Mouse (Mus musculus): ENCODE measurements at regions not wholly inside any gene's neighbourhood (a gene's known extent, or its start where the extent isn't known, plus 50 kb on each side); places are given as distances from the start of the nearest gene placed in this dataset.

DNA sequence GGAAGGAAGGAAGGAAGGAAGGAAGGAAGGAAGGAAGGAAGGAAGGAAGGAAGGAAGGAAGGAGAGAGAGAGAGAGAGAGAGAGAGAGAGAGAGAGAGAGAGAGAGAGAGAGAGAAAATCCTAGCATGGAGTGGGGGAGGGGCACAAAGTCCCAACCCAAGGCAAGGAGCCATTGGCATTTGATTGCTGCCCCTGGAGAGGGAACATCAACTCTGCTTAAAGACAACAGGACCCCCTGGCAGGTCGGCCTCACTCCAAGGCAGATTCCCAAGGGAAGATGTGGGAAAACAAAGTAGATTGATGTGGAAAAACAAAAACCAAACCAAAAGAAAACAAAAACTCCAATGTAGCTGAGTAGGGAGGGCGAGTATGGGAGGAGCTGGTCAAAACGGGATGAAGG is 49.9 kb upstream of the Fzd10 start:
- DNase-seq (ENCODE audit: low spot score), result no peak

DNA sequence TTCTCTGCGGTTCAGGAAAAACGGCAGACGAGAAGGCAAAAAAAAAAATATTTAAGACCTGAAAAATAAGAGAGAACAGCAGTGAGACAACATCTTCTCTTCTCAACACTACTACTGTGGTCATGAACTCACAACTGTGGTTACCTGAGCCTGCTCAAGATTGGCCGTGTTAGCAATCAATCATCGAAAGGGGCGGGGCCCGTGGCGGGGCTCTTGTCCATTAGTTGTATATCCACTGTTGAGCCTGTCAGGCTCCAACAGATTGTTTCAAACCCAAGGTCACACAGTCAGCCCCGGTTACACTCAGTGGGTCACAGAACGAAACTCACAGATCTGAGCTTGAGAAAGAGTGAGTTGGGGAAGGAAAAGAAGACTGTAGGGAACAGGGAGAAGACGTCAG is 50.8 kb upstream of the Fzd10 start:
- no peak for DNase-seq (ENCODE audit: low spot score)

DNA sequence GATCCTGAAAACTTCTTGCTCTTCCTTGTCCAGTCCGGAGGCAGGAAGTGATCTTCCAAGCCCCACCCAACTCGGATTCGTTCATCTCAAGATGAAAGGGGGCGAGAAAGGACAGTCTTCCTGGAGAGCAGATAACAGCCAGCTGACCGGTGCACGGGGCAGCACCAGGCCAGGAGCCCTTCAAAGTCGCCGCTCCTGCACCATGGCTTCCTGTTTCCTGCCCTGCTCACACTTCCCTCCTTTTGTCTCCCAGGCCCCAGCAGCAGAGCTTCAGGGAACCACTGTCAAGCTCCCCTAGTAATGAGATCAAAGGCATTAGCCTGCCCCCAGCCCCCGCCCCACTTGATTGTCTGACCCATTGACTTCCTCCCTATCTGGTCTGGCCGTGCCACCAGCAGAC is 58.6 kb upstream of the Fzd10 start:
- DNase-seq (ENCODE audit: low spot score), result no peak

DNA sequence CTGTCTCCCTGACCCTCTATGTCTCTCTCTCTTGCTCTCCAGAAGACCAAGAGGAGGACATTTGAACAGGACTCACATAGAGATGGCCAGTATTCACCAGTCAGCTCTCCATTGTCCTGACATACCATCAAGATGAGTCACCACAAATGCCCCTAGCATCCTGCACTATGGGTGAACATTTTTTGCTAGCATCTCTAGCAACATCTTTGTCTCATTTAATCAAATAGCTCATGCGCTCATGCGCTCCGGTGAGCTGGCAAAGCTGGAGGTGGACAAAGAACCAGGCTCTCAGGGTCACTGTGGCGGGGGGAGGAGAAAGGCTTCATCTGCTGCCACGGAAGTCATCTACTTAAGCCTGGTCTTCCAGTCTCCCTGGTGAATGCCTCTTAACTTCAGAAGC is 62.0 kb upstream of the Fzd10 start:
- no peak for DNase-seq (ENCODE audit: low spot score)

DNA sequence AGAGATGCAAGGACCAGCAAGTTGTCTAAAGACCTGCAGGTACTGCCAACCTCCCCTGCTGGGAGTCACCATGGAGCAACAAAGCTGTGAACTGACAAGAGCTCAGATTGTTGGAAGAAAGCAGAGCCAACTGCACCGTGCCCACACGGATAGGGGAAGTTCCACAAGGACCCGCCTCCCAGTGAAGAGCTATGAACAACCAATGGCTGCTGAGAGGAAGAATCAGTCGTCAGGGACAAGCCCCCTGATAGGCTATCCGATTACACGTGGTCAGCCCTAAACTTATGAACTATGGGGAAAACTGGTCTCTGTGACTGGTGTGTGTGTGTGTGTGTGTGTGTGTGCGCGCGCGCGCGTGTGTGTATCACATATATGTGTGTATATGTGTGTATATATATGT is 63.4 kb upstream of the Fzd10 start:
- no peak for DNase-seq (ENCODE audit: low spot score)

DNA sequence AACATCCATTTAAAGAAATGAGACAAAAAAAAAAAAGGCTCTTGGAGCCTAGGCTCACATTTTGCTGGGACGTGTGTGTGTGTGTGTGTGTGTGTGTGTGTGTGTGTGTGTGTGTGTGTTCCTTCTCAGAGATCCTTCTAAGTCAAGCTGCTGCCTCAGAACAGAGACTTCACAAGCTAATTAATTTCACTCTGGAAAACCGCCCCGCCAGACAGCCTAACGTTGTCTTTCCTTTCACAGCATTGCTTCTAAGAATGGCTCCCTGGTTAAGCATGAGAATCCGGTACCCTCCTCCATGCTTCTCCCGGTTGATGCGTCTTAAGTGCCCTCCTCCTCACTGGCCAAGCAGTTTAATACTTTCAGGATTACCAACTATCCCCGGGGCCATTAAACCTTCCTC is 64.3 kb upstream of the Fzd10 start:
- DNase-seq (ENCODE audit: low spot score), result no peak

DNA sequence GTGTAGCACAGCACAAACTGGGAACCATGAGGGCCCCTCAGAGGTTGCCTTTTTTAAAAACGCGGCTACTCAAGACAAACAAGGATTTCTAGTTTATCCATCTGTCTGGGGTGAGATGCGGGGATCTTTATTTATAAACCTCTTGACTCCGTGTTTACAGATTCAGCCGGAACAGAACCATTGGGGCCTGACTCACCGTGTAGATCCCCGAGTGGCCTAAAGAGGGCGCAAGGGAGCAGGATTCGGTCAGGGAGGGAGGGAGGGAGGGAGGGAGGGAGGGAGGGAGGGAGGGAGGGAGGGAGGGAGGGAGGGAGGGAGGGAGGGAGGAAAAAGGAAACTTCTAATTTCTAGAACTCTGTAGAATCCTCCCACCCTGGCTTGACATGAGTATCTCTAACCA is 73.4 kb upstream of the Fzd10 start:
- peak; percentile 48 for DNase-seq (ENCODE audit: low spot score)

DNA sequence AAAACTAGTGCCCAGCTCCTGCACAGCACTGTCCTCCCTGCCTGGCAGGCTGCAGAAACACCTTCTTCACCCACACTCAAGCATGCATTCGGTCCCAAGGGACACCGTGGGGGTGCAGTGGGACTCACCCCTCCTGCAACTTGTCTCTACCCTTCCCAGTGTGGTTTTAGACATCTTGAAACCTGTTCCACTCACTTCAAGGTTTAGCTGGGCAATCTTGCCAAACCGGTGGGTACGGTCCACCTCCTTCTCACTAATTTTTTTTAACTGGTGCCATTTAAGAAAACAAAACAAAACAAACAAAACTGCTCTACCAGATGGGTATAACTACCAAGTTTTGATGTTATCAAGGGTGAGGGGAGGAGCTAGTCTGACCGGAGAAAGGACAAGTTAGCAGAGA is 74.2 kb upstream of the Fzd10 start:
- no peak for DNase-seq (ENCODE audit: low spot score)

DNA sequence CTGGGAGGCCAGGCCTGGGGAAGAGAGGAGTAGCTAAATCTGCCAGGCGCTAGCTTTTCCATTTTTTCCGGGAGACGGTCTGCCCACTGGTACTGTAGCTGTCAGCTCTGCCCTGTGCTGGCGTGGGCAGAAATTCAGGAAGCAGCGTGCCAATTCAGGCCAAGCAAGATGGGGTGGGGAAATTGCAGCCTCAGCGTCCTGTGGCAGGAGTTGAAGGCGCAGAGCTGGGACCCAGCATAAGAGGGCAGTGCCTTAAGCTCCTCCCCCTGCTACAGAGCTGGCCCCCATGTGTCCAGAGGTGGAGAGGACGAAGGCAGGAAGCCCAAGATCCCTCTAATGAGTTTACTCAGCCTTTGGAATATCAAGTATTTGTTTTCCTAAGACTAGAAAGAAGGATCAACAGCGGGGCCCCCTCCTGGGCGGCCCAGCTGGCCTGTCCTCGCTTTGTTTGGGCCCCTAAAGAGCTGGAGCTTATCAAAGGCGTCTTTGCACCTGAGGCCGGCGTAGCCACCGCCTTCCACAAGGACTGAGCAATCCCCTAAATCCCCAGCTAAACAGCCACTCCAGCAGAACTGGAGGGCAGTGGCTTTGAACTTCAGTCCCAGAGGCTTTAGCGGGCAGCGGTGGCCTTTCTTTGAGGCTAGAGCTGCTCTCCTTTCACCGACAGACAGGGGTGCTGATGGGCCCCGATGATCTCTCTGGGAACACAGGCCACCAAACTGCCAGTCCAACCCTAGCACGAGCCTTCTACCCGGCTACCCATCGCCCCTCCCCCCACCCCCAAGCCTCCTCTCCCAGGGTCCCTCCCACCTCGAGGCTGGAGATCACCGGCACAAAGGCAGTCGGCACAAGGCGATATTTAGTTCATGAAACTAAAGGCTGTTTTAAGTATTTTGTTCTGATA is 76.0 kb upstream of the Fzd10 start:
- DNase-seq (ENCODE audit: low spot score), result no peak

DNA sequence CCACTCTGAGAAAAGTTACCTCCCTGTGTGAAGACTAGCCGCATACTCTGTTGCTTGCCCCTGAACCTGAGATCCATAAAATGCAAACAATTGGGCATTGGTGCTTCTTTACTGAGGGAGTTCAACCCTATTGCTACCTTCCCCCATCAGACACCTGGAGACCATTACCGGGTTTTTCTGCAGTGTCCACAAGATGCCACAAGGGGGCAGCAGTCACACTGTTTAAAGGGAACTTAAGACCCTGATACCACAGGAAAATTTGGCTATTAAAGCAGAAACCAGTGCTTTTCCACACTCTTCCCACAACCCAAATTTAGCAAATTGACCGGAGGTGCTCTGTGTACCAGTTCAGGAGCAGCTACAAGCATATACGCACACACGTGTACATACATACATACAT is 78.0 kb upstream of the Fzd10 start:
- DNase-seq (ENCODE audit: low spot score), result peak; percentile 38

DNA sequence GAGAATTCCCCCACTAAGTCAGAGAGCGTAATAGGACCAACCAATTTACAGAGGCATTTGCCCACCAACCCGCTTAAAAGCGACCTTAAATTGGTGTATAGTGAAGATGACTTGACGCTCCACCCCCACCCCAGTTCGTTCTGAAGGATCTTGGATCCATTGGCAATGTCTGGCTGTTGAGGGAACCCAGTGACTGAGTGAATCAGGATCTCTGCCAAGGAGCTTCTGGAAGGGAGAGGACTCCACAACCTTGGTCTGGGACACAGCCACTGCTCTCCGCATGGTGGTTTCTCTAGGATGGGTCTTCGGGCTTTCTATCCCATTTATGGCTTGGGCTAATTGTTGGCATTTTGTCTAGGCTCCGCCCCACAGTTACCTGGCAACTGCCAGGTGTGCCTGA is 83.3 kb upstream of the Fzd10 start:
- DNase-seq (ENCODE audit: low spot score), result no peak

DNA sequence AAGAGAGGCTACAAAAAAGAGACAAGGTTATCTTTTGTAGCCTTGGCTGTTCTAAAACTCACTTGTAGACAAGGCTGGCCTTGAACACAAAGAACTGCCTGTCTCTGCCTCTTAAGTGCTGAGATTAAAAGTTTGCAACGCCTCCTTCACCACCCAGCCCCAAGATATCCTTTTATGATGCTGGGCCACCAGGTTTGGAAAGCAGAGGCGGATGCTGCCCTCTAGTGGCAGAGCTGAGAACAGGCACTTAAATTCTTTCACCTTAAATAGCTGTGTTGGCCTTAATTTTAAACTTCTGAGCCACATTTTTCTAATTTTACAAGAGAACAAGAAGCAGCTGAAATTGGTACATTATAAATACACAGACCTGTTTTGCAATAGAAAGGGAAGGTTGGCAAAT is 82.5 kb upstream of the Tmem132d start:
- no peak for DNase-seq (ENCODE audit: low spot score)

DNA sequence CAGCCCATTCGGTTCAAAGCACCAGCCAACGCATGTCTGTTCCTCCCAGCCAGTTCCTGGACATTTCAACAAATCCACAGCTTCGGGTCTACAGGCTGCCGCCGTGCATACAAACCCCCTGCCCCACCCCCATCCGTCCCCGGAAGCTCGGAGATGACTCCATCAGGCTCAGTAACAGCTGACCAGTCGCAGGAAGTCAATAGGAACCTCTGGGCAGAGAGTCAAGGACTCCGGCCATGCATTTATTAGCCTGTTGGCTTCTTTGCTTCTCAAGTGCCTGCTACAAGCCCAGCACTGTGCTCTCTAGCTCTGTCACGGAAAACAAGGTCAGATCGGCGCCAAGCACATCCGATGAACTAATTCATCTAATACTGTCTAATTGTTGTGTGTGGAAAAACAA is 80.4 kb upstream of the Tmem132d start:
- no peak for DNase-seq (ENCODE audit: low spot score)

DNA sequence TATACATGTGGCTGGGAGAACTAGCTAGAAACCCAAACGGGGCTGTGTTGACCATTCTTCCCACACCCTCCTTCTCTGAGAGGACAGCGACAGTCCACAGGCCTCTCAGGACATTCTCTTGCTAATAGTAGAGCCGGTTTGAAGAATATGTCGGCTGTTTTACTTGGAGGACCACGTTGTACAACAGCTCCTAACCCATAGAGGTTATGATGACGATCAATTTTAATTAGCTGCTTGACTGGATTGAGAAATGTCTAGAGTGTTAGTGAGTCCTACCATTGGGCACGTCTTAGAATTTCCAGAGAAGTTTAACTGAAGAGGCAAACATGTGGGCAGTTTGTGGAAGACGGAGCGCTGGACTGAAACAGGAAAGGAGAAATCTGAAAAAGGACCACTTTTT is 79.7 kb upstream of the Tmem132d start:
- no peak for DNase-seq (ENCODE audit: low spot score)

DNA sequence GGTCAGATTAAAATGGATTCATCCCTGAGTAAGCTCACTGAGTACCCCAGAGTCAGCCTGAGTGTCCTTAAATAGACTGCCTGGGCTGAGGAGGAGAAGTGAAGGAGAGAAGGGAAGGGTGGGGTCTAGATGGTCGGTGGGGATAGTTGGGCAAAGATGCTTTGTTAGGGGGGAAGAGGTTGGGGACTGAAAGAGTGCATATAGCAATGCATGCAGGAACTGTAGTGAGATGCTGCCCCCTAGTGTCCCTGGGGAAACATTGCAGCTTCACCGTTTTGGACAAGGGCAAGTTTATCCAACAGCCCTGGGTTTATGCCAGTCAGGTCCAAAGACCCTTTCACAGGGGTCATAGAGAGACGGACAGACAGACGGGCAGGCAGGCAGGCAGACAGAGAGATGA is 71.6 kb upstream of the Tmem132d start:
- peak; percentile 44 for DNase-seq (ENCODE audit: low spot score)

DNA sequence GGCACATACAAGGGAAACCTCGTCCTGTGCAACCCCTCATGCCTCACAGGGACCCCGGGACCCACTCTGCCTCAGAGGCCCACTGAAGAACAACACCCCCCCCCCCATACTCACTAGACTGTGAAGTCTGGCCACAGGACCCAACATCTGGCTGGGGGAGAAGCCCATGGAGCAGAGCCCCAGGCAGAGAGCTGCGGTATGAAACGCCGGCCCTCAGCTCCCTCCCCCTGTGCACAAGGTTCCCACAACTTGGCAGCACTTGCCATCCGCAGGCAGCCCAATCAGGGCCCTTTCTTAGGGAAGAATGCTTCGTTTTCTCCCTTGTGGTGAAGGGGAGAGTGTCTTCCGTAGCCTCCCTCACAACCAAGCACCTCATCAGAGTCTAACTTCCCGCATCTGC is 66.6 kb upstream of the Tmem132d start:
- DNase-seq (ENCODE audit: low spot score), result no peak

DNA sequence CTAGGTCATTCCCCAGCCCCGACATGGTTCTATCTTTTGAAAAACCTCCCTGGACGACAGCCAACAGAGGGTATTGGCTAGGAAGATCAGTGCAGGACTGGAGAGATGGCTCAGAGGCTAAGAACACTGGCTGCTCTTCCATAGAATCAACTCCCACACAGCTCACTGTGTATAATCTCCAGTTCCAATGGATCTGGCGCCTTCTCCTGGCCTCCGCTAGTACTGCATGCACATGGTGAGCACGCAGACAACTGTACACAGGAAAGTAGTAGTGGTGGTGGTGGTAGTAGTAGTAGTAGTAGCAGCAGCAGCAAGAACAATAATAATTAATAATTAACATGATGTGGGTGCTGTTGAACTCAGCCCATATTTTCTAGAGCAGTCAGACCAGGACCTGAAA is 66.2 kb upstream of the Tmem132d start:
- DNase-seq (ENCODE audit: low spot score), result peak; percentile 29

DNA sequence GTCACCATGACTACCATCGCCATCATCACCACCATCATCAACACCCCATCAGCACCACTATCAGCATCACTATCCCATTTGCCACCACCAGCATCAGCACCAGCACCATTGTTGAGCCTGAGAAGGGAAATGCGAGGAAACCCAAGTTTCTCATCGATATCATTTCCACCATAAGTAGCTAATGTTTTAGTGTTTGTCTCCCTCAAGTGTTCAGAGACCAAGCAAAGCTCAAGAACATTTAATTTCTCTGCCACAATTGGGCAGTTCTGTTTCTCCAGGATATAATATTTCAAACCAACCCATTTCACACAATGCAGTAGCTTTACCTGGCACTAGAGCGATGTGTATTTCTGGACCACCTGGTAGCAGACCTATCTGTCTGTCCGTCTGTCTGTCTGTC is 59.7 kb upstream of the Tmem132d start:
- DNase-seq (ENCODE audit: low spot score), result no peak

DNA sequence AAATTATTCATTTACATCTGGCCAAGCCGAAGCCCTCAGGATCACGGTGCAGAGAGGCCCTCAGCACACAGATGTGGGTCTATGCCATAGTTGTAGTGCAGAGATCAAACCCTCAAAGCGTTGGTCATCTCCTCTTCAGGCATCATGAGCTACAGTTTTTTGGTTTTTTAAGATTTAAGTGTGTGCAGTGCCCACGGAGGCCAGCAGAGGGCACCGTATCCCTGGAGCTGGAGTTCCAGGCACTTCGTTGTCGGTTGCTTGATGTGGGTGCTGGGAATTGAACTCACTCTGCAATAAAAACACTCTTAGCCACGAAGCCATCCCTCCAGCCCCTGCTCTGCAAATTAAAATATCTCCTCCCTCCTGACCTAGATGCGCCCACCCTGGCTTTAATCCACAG is 58.3 kb upstream of the Tmem132d start:
- DNase-seq (ENCODE audit: low spot score), result no peak

DNA sequence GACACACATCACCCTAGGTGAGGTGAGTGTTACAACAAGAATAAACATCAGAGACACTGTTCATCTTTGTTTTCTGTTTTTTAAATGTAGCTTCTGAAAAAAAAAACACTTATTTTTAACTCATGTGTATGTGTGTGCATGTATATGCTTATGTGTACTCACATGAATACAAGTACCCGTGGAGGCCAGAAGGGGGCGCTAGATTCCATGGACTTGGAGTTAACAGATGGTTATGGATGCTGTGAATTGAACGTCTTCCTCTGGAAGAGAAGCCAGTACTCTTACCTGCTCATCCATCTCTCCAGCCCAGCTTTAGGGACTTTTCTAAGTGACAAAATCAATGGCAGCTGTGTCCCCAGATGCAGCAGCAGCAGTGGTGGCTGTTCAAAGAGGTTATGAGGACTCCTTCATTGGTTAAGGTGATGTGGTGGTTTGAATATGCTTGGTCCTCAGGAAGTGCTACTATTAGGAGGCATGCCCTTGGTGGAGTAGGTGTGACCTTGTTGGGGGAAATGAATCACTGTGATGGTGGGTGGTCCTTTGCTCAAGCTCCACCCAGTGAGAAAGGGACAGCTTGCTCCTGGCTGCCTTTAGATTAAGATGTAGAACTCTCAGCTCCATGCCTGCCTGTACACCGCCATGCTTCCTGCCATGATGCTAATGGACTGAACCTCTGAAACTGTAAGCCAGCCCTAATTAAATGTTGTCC is 56.1 kb upstream of the Tmem132d start:
- DNase-seq (ENCODE audit: low spot score), result no peak

DNA sequence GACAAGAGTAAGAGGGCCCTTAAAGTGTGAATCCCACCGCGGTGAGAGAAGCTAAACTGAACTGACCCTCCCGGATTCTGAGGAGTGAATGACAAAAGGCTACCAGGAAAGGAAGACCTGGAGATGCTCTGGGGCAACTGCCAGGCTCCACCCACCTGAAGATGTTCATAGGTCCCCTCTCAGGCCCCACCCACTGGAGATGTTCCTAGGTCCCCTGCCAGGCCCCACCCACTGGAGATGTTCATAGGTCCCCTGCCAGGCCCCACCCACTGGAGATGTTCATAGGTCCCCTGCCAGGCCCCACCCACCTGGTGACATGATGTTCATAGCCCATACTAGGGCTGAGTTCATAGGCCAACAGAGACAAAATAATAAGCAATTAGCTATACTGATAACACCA is 54.5 kb upstream of the Tmem132d start:
- DNase-seq (ENCODE audit: low spot score), result no peak

DNA sequence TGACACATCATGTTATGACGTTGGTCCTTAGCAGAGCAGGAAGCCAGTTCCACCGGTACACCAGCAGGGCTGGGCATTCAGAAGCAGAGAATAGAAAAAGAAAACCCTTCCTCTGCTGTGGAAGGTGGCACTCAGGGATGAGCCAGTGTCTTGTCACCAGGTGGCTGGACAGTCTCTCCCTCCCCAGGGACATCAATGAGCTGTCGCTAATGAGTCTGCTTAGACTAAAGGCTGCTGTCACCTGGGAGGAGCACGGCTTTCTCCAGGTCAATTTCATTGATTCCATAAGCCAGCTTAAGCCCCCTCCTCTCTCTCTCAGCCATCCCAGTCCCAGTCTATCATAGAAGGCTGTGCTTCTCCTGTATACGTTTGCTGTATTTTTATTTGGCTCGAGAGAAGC is 51.2 kb upstream of the Tmem132d start:
- DNase-seq (ENCODE audit: low spot score), result no peak

DNA sequence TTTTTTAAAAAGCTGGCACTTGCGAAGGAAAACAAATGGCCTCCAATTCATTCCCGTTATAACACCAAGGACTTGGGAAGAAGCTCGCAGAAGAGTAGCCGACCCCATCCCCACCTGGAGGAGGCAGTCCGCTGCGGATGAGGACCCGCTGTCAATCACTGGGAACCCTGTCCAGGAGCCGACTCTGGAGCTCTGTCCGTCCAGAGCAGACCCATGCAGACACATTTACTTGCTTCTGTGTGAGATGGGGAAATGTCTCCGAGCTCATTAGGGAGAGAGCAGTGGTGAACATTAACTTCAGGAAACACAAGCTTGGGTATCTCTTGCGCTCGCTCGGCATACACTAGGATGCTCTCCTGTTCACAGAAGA is 50.5 kb upstream of the Tmem132d start:
- DNase-seq (ENCODE audit: low spot score), result no peak
